Mouse (Mus musculus): ENCODE results near the gene Camkk2. TPM values are rescaled to one million over a fixed set of nuclear protein-coding genes. Genes with fewer than 3 reads are reported as not detected.
A peak's percentile ranks its signal among the peaks of the same experiment; 100 is the strongest.

Camkk2 gene
- polyA plus RNA-seq, 1 experiment from 2014 or later, result 18.5 TPM

DNA sequence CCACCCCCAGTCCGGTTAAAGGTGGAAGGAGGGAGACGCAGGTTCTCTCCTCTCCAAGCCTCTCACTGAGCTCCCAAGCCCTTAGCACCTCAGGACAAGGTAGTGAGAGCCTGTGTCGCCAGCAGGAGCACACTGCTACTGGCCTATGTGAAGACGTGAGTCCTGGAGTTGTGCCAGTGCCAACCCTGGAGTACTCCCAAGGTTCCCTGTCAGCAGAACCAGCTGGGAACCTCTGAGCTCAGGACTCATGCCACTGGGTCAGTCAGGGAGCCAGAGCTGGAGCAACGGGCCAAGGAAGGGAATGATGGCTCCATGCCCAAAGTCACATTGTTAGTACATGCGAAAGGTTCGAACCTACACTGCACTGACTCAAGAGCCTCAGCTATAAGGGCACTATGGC lies 22.5 kb downstream of the Camkk2 start:
- ATAC-seq (ENCODE audit: low FRiP score) (no peak), DNase-seq (ENCODE audit: low spot score, missing footprints) (peak; percentile 81)
- Histone ChIP-seq H3K4me2 (no peak overlapping the region), H3K4me3 (ENCODE audit: low read depth, low read length) (no peak overlapping the region), H3K27me3 (ENCODE audit: control insufficient read depth, insufficient read depth, low read length) (no peaks in the 10 kb centered on the region), H3K27ac (ENCODE audit: low read depth, low read length) (no peak overlapping the region), H3K9ac (ENCODE audit: low read length) (no peak overlapping the region), H3K9me3 (ENCODE audit: control insufficient read depth, low read length) (no peaks in the 10 kb centered on the region), H3K4me1 (ENCODE audit: control insufficient read depth, insufficient read depth, low read length) (no peaks in the 10 kb centered on the region), H3K36me3 (ENCODE audit: control insufficient read depth, insufficient read depth, low read length) (peaks cover 8% of the 10 kb centered on the region; the same call in 1 of the 2 replicates)
- WGBS, result 90% methylated on average over 7 of the region's 7 CpGs

DNA sequence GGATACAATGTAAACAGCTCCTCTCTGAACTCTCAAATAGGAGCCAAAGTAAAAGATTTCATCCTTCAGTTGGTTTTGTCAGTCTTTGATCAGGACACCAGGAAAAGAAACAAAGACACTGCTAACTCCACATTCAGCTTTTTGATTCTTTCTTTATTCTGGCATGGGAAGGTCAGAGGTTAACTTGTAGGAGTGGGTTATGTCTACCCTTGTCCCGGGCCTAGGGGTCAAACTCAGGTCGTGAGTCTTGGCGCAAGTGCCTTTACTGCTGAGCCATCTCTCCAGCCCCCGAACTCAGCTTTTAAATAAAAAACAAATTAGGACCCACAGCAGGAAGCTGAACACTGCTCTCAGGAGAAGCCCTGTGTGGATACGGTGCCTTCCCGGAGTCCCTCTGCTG lies 23.1 kb downstream of the Camkk2 start:
- no peak overlapping the region for H3K4me2 ChIP-seq
- no peak for DNase-seq (ENCODE audit: low spot score, missing footprints)
- no peak overlapping the region for H3K4me3 ChIP-seq (ENCODE audit: low read depth, low read length)
- WGBS, result 54% methylated on average over 6 of the region's 6 CpGs
- no peak for ATAC-seq (ENCODE audit: low FRiP score)
- no peaks in the 10 kb centered on the region for H3K4me1 ChIP-seq (ENCODE audit: control insufficient read depth, insufficient read depth, low read length)
- no peak overlapping the region for H3K9ac ChIP-seq (ENCODE audit: low read length)
- peaks cover 8% of the 10 kb centered on the region; the same call in 1 of the 2 replicates for H3K36me3 ChIP-seq (ENCODE audit: control insufficient read depth, insufficient read depth, low read length)
- no peaks in the 10 kb centered on the region for H3K27me3 ChIP-seq (ENCODE audit: control insufficient read depth, insufficient read depth, low read length)
- no peak overlapping the region for H3K27ac ChIP-seq (ENCODE audit: low read depth, low read length)
- no peaks in the 10 kb centered on the region for H3K9me3 ChIP-seq (ENCODE audit: control insufficient read depth, low read length)

DNA sequence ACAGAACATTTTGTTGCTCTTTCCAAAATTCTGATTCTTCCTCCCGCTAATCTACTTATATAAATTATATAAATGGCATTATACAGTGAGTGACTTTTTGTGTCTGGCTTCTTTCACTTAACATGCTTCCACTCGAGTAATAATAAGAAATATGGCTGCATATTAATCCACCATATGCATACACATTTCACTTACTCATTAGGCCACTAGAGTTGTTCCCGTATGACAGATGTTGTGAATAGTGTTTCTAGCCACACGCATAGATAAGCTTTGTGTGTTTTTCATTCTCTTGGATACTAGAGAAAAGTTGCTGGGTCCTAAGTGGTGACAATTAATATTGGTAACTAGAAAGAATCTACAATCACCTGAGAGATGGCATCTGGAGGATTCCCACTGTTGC lies 23.6 kb downstream of the Camkk2 start:
- Histone ChIP-seq H3K4me3 (ENCODE audit: low read depth, low read length) (no peak overlapping the region), H3K4me1 (ENCODE audit: control insufficient read depth, insufficient read depth, low read length) (no peaks in the 10 kb centered on the region), H3K9me3 (ENCODE audit: control insufficient read depth, low read length) (no peaks in the 10 kb centered on the region), H3K27ac (ENCODE audit: low read depth, low read length) (no peak overlapping the region), H3K4me2 (no peak overlapping the region), H3K27me3 (ENCODE audit: control insufficient read depth, insufficient read depth, low read length) (no peaks in the 10 kb centered on the region), H3K36me3 (ENCODE audit: control insufficient read depth, insufficient read depth, low read length) (peaks cover 8% of the 10 kb centered on the region; the same call in 1 of the 2 replicates), H3K9ac (ENCODE audit: low read length) (no peak overlapping the region)
- WGBS, result 93% methylated on average over 4 of the region's 4 CpGs
- ATAC-seq (ENCODE audit: low FRiP score) (no peak), DNase-seq (ENCODE audit: low spot score, missing footprints) (peak; percentile 53)

GRCm38 (mm10) chr5:122754477-122754876 lies 24.7 kb downstream of the Camkk2 start:
- no peak overlapping the region for H3K4me3 ChIP-seq (ENCODE audit: low read depth, low read length)
- ATAC-seq (ENCODE audit: low FRiP score), result no peak
- no peak overlapping the region for H3K4me2 ChIP-seq
- H3K4me1 ChIP-seq (ENCODE audit: control insufficient read depth, insufficient read depth, low read length), result no peaks in the 10 kb centered on the region
- H3K27me3 ChIP-seq (ENCODE audit: control insufficient read depth, insufficient read depth, low read length), result no peaks in the 10 kb centered on the region
- H3K27ac ChIP-seq (ENCODE audit: low read depth, low read length), result no peak overlapping the region
- H3K9me3 ChIP-seq (ENCODE audit: control insufficient read depth, low read length), result no peaks in the 10 kb centered on the region
- DNase-seq (ENCODE audit: low spot score, missing footprints), result no peak
- no peak overlapping the region for H3K9ac ChIP-seq (ENCODE audit: low read length)
- WGBS, result 95% methylated on average over 16 of the region's 16 CpGs
- peaks cover 8% of the 10 kb centered on the region; the same call in 1 of the 2 replicates for H3K36me3 ChIP-seq (ENCODE audit: control insufficient read depth, insufficient read depth, low read length)

DNA sequence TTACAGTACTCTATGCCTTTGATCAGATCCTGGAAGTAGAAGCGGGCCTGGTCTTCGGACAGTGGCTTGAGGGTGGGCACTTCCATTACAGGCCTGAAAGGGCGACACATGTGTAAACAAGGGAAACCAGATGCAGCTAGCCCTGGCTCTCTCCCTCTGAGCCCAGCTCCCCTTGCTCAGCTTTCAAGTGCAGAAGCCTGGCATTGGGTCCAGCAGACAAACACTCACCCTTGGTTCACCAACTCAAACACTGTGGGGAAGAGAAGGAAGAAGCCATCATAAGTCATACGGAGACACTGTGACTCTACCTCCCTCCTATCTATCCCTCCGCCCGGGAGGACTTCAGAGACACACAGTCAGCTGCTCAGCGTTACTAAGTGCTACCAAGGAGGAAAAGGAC lies 31.3 kb downstream of the Camkk2 start:
- no peak overlapping the region for H3K4me2 ChIP-seq
- DNase-seq (ENCODE audit: low spot score, missing footprints), result peak; percentile 72
- no peak overlapping the region for H3K27ac ChIP-seq (ENCODE audit: low read depth, low read length)
- no peaks in the 10 kb centered on the region for H3K4me1 ChIP-seq (ENCODE audit: control insufficient read depth, insufficient read depth, low read length)
- H3K27me3 ChIP-seq (ENCODE audit: control insufficient read depth, insufficient read depth, low read length), result no peaks in the 10 kb centered on the region
- H3K9ac ChIP-seq (ENCODE audit: low read length), result no peak overlapping the region
- H3K36me3 ChIP-seq (ENCODE audit: control insufficient read depth, insufficient read depth, low read length), result peaks cover 6% of the 10 kb centered on the region; the same call in 1 of the 2 replicates
- 88% methylated on average over 7 of the region's 7 CpGs for WGBS
- H3K9me3 ChIP-seq (ENCODE audit: control insufficient read depth, low read length), result no peaks in the 10 kb centered on the region
- no peak overlapping the region for H3K4me3 ChIP-seq (ENCODE audit: low read depth, low read length)
- no peak for ATAC-seq (ENCODE audit: low FRiP score)

DNA sequence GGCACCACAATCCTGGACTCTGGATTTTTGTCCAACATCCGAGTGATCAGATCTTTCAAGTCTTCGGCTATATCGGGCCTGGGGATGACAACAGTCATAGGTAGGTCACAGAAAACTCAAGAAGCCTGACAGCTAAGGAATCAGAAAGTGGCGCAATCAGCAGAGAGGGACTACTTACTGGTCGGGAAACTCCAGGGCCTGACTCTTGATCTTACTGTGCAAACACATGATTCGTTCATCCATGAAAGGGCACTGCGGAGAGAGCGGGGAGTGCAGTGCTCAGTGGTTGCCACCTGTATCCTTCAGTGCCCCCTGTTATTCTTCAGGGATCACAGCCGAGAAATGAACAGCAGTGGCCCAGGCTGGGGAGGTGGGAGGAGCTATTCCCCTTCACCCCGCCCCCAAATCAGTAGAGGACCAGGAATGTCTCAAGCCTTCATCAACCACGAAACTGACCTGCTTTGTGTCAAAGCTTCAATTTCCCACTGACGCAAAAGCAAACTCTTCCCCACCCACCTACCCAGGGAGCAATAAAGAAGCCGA lies 35.3 kb downstream of the Camkk2 start:
- 82% methylated on average over 13 of the region's 13 CpGs for WGBS
- Histone ChIP-seq H3K36me3 (ENCODE audit: control insufficient read depth, insufficient read depth, low read length) (peaks cover 6% of the 10 kb centered on the region; the same call in 1 of the 2 replicates), H3K4me1 (ENCODE audit: control insufficient read depth, insufficient read depth, low read length) (no peaks in the 10 kb centered on the region), H3K27ac (ENCODE audit: low read depth, low read length) (no peak overlapping the region), H3K9me3 (ENCODE audit: control insufficient read depth, low read length) (no peaks in the 10 kb centered on the region), H3K27me3 (ENCODE audit: control insufficient read depth, insufficient read depth, low read length) (no peaks in the 10 kb centered on the region), H3K4me3 (ENCODE audit: low read depth, low read length) (no peak overlapping the region), H3K9ac (ENCODE audit: low read length) (no peak overlapping the region), H3K4me2 (no peak overlapping the region)
- no peak for ATAC-seq (ENCODE audit: low FRiP score)
- no peak for DNase-seq (ENCODE audit: low spot score, missing footprints)

DNA sequence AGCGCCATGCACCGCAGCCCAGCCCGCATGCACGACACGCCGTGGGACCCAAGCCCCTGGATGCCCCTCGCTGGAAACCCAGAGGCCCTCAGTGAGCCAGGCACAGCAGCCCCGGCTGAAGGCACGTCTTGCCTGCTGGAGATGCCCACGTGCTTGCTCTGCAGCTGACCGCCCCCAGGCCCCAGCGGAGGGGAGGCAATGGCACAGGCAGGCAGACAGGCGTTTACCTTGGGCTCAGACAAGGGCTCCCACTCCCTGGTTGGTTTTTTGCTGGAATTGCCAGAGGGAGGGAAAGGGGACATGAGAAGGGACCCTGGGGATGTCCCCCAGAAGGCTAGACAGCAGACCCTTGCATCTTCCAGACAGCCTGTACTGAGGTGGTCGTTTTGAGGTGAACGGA lies 42.4 kb downstream of the Camkk2 start:
- Histone ChIP-seq H3K27ac (ENCODE audit: low read depth, low read length) (no peak overlapping the region), H3K36me3 (ENCODE audit: control insufficient read depth, insufficient read depth, low read length) (no peaks in the 10 kb centered on the region), H3K9ac (ENCODE audit: low read length) (no peak overlapping the region), H3K4me3 (ENCODE audit: low read depth, low read length) (no peak overlapping the region), H3K4me2 (no peak overlapping the region), H3K9me3 (ENCODE audit: control insufficient read depth, low read length) (no peaks in the 10 kb centered on the region), H3K4me1 (ENCODE audit: control insufficient read depth, insufficient read depth, low read length) (no peaks in the 10 kb centered on the region), H3K27me3 (ENCODE audit: control insufficient read depth, insufficient read depth, low read length) (no peaks in the 10 kb centered on the region)
- no peak for DNase-seq (ENCODE audit: low spot score, missing footprints)
- ATAC-seq (ENCODE audit: low FRiP score), result no peak
- WGBS, result 93% methylated on average over 15 of the region's 15 CpGs

GRCm38 (mm10) chr5:122735853-122736252 lies 43.4 kb downstream of the Camkk2 start:
- Histone ChIP-seq H3K4me1 (ENCODE audit: control insufficient read depth, insufficient read depth, low read length) (no peaks in the 10 kb centered on the region), H3K27me3 (ENCODE audit: control insufficient read depth, insufficient read depth, low read length) (no peaks in the 10 kb centered on the region), H3K9ac (ENCODE audit: low read length) (no peak overlapping the region), H3K27ac (ENCODE audit: low read depth, low read length) (no peak overlapping the region), H3K4me3 (ENCODE audit: low read depth, low read length) (no peak overlapping the region), H3K4me2 (no peak overlapping the region), H3K9me3 (ENCODE audit: control insufficient read depth, low read length) (no peaks in the 10 kb centered on the region), H3K36me3 (ENCODE audit: control insufficient read depth, insufficient read depth, low read length) (no peaks in the 10 kb centered on the region)
- WGBS, result 92% methylated on average over 7 of the region's 7 CpGs
- no peak for DNase-seq (ENCODE audit: low spot score, missing footprints)
- no peak for ATAC-seq (ENCODE audit: low FRiP score)

DNA sequence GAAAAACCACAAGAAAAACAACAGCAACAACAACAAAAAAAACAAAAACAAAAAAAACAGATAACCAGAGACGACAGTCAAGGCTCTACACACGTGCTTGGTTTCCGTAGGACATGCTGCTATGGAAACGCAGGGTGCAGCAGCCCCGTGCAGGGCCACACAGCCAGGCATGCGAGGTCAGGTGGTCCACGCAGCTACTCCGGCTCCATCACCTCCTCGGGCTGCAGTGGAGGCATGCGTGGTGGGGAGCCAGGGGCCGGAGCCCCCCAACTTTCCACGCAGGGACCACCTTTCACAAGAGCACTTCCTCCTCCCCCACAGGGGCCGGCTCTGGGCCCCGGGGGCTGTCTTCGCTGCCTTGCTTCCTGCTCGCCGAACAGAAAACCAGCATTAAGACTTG lies 45.3 kb downstream of the Camkk2 start:
- H3K36me3 ChIP-seq (ENCODE audit: control insufficient read depth, insufficient read depth, low read length), result no peaks in the 10 kb centered on the region
- H3K9me3 ChIP-seq (ENCODE audit: control insufficient read depth, low read length), result no peaks in the 10 kb centered on the region
- no peak for ATAC-seq (ENCODE audit: low FRiP score)
- H3K4me3 ChIP-seq (ENCODE audit: low read depth, low read length), result no peak overlapping the region
- H3K4me2 ChIP-seq, result no peak overlapping the region
- WGBS, result 63% methylated on average over 17 of the region's 17 CpGs
- H3K4me1 ChIP-seq (ENCODE audit: control insufficient read depth, insufficient read depth, low read length), result no peaks in the 10 kb centered on the region
- H3K9ac ChIP-seq (ENCODE audit: low read length), result no peak overlapping the region
- H3K27me3 ChIP-seq (ENCODE audit: control insufficient read depth, insufficient read depth, low read length), result no peaks in the 10 kb centered on the region
- no peak for DNase-seq (ENCODE audit: low spot score, missing footprints)
- H3K27ac ChIP-seq (ENCODE audit: low read depth, low read length), result no peak overlapping the region
